Mouse (Mus musculus): Measurements from ENCODE around the gene Ovol1. TPM values are rescaled to one million over a fixed set of nuclear protein-coding genes. Genes with fewer than 3 reads are reported as not detected.
A peak's percentile ranks its signal among the peaks of the same experiment; 100 is the strongest.

Ovol1 gene
- polyA plus RNA-seq, 1 experiment = not detected

DNA sequence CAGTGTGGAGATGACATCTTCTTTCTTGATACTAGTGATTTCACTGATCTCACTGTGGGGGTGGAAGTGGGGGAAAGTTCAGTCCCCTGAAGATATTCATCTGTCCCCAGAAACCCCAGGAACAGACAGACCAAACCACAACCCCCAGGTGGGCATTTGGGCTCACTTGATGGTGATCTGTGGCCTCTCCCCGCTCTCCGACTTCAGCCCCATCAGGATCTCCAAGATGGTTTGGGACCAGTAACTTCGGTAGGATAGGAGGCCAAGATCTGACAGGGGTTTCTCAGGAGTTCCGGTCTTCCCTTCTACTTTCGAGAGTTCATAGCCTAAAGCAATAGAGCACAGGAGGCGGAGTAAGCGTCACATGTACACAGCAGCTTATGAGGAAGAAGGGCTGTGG lies 43.2 kb upstream of the Ovol1 start:
- H3K4me1 ChIP-seq (ENCODE audit: control insufficient read depth, insufficient read depth, low read length) = peaks cover 23% of the 10 kb centered on the region
- WGBS = 82% methylated on average over 7 of the region's 7 CpGs
- no peak overlapping the region for H3K4me3 ChIP-seq (replicated peaks; ENCODE audit: insufficient read depth, low read depth, low read length)
- H3K27ac ChIP-seq (ENCODE audit: insufficient read depth, low read length) = no peak overlapping the region
- TF ChIP-seq POLR2A (IDR thresholded peaks at IDR 0.05; ENCODE audit: borderline replicate concordance, insufficient read depth, low read length) (no peak), CTCF (IDR thresholded peaks at IDR 0.05; ENCODE audit: borderline replicate concordance, insufficient read depth, low read depth, low read length) (no peak)
- H3K27me3 ChIP-seq (ENCODE audit: control insufficient read depth, insufficient read depth, low read length) = no peaks in the 10 kb centered on the region
- DNase-seq = no peak

DNA sequence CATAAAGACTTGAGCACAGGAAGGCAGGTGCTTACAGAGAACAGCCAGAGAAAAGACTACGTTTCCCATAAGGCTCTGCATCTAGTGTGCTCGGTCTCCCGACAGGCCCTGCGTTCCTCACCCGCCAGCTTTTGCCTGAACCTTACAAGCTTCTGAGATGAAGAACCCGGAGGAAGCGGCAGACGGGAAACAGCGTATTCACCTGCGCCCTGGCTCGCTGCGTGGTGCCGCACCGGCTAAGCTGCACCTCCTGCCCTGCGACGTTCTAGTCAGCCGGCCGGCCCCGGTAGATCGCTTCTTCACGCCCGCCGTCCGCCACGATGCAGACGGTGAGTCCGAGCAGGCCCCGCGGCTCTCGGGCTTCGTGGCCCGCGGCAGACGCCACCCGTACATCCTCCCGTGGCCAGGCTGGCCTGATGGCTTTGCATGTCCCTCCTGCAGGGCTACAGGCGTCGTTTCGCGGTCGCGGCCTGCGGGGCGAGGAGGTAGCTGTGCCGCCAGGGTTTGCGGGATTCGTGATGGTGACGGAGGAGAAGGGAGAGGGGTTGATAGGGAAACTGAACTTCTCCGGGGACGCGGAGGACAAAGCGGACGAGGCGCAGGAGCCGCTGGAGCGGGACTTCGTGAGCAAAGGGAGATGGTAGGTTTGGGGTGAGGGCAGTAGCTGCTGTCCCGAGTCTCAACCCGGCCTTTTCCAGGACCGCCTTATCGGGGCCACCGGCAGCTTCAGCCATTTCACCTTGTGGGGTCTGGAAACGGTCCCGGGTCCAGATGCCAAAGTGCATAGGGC lies 41.5 kb upstream of the Ovol1 start, which contains the start of gene Rnaseh2c:
Gene Rnaseh2c, plus strand, starts transcription at position 122 of the 790 bp plus-strand sequence.
- Histone ChIP-seq H3K4me3 (replicated peaks; ENCODE audit: insufficient read depth, low read depth, low read length) (peak within 1 kb of the TSS; percentile 67), H3K27me3 (ENCODE audit: control insufficient read depth, insufficient read depth, low read length) (no peaks in the 10 kb centered on the region), H3K27ac (ENCODE audit: insufficient read depth, low read length) (peak within 1 kb of the TSS; percentile 41), H3K4me1 (ENCODE audit: control insufficient read depth, insufficient read depth, low read length) (peaks cover 16% of the 10 kb centered on the region; the same call in 1 of the 2 replicates)
- peak; percentile 85 to 89 for DNase-seq
- WGBS = under 1% methylated on average over 64 of the region's 64 CpGs
- TF ChIP-seq POLR2A (IDR thresholded peaks at IDR 0.05; ENCODE audit: borderline replicate concordance, insufficient read depth, low read length) (peak; percentile 49; the same call in 1 of the 2 replicates), CTCF (IDR thresholded peaks at IDR 0.05; ENCODE audit: borderline replicate concordance, insufficient read depth, low read depth, low read length) (no peak)

DNA sequence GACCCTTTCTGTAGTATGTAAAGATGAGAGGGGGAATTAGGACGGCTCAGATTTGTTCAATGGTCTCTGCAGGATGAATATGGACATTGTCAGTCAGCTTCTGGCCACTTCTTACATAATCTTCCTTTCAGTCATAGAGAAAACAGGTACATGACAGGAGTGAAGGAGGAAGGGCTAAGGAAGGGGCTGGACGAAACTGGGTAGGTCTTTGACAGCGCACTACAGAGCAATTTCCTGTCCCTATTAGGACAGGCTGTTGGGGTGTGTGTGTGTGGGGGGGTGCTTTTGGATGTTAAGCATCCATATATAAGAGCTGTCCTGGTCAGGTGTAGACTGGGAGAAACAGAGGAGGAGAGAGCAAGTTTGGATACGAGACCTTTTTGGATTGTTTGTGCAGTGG lies 38.8 kb upstream of the Ovol1 start:
- Histone ChIP-seq H3K4me1 (ENCODE audit: control insufficient read depth, insufficient read depth, low read length) (peaks cover 16% of the 10 kb centered on the region; the same call in 1 of the 2 replicates), H3K27ac (ENCODE audit: insufficient read depth, low read length) (no peak overlapping the region), H3K4me3 (replicated peaks; ENCODE audit: insufficient read depth, low read depth, low read length) (no peak overlapping the region), H3K27me3 (ENCODE audit: control insufficient read depth, insufficient read depth, low read length) (no peaks in the 10 kb centered on the region)
- TF ChIP-seq CTCF (IDR thresholded peaks at IDR 0.05; ENCODE audit: borderline replicate concordance, insufficient read depth, low read depth, low read length) (no peak), POLR2A (IDR thresholded peaks at IDR 0.05; ENCODE audit: borderline replicate concordance, insufficient read depth, low read length) (no peak)
- WGBS = 82% methylated on average over 4 of the region's 4 CpGs
- DNase-seq = no peak

DNA sequence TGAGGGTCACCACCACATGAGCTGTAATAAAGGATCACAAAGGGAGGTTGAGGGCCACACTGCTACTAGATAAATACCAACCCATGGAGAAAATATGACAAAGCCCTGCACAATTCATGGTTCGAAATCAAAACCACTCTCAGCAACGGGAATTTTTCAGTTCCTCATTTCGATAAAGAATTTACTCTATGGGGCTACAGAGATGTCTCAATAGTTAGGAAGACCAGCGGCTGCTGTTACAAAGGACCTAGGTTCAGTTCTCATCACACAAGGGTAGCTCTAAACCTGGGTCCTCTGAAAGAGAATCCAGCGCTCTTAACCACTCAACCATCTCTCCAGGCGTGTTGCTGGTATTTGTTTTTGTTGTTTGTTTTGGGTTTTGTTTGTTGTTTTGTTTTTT lies 31.4 kb upstream of the Ovol1 start:
- Histone ChIP-seq H3K27me3 (ENCODE audit: control insufficient read depth, insufficient read depth, low read length) (no peaks in the 10 kb centered on the region), H3K4me1 (ENCODE audit: control insufficient read depth, insufficient read depth, low read length) (no peaks in the 10 kb centered on the region), H3K27ac (ENCODE audit: insufficient read depth, low read length) (no peak overlapping the region), H3K4me3 (replicated peaks; ENCODE audit: insufficient read depth, low read depth, low read length) (no peak overlapping the region)
- DNase-seq = no peak
- TF ChIP-seq CTCF (IDR thresholded peaks at IDR 0.05; ENCODE audit: borderline replicate concordance, insufficient read depth, low read depth, low read length) = no peak
- TF ChIP-seq POLR2A (IDR thresholded peaks at IDR 0.05; ENCODE audit: borderline replicate concordance, insufficient read depth, low read length) = no peak
- WGBS = 86% methylated on average over 6 of the region's 6 CpGs

- no peak overlapping the region for H3K27ac ChIP-seq (ENCODE audit: insufficient read depth, low read length)
- H3K4me3 ChIP-seq (replicated peaks; ENCODE audit: insufficient read depth, low read depth, low read length) = no peak overlapping the region
- H3K4me1 ChIP-seq (ENCODE audit: control insufficient read depth, insufficient read depth, low read length) = no peaks in the 10 kb centered on the region
- no peak for DNase-seq
- TF ChIP-seq CTCF (IDR thresholded peaks at IDR 0.05; ENCODE audit: borderline replicate concordance, insufficient read depth, low read depth, low read length) (no peak), POLR2A (IDR thresholded peaks at IDR 0.05; ENCODE audit: borderline replicate concordance, insufficient read depth, low read length) (no peak)
- WGBS = 66% methylated on average over 9 of the region's 9 CpGs
- H3K27me3 ChIP-seq (ENCODE audit: control insufficient read depth, insufficient read depth, low read length) = no peaks in the 10 kb centered on the region
Observed at GRCm38 (mm10) chr19:5589159-5589558, 28.7 kb upstream of the Ovol1 start.

GRCm38 (mm10) chr19:5581995-5582394 lies 21.5 kb upstream of the Ovol1 start:
- no peaks in the 10 kb centered on the region for H3K27me3 ChIP-seq (ENCODE audit: control insufficient read depth, insufficient read depth, low read length)
- no peak overlapping the region for H3K27ac ChIP-seq (ENCODE audit: insufficient read depth, low read length)
- no peaks in the 10 kb centered on the region for H3K4me1 ChIP-seq (ENCODE audit: control insufficient read depth, insufficient read depth, low read length)
- WGBS = 84% methylated on average over 2 of the region's 2 CpGs
- no peak for DNase-seq
- TF ChIP-seq CTCF (IDR thresholded peaks at IDR 0.05; ENCODE audit: borderline replicate concordance, insufficient read depth, low read depth, low read length) (no peak), POLR2A (IDR thresholded peaks at IDR 0.05; ENCODE audit: borderline replicate concordance, insufficient read depth, low read length) (no peak)
- no peak overlapping the region for H3K4me3 ChIP-seq (replicated peaks; ENCODE audit: insufficient read depth, low read depth, low read length)

DNA sequence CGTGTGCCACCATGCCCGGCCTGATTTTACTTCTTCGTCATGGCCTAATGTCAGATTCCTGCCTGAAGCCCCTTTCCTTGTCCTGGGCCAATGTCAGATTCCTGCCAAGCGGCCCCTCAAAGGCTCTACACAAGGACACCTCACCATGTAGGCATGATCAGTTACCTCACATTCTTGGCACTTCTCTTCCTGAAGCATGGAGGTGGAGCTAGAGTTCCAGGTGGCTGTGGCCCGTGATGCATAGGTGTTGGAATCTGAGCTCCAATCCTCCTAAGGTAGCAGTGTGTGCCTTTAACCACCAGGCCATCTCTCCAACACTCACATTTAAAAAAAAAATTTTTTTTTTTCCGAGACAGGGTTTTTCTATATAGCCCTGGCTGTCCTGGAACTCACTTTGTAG lies 20.3 kb upstream of the Ovol1 start:
- TF ChIP-seq POLR2A (IDR thresholded peaks at IDR 0.05; ENCODE audit: borderline replicate concordance, insufficient read depth, low read length) (no peak), CTCF (IDR thresholded peaks at IDR 0.05; ENCODE audit: borderline replicate concordance, insufficient read depth, low read depth, low read length) (no peak)
- DNase-seq = no peak
- no peaks in the 10 kb centered on the region for H3K27me3 ChIP-seq (ENCODE audit: control insufficient read depth, insufficient read depth, low read length)
- H3K4me3 ChIP-seq (replicated peaks; ENCODE audit: insufficient read depth, low read depth, low read length) = no peak overlapping the region
- no peak overlapping the region for H3K27ac ChIP-seq (ENCODE audit: insufficient read depth, low read length)
- H3K4me1 ChIP-seq (ENCODE audit: control insufficient read depth, insufficient read depth, low read length) = no peaks in the 10 kb centered on the region
- WGBS = 82% methylated on average over 6 of the region's 6 CpGs

GRCm38 (mm10) chr19:5579971-5580370 lies 19.5 kb upstream of the Ovol1 start:
- TF ChIP-seq CTCF (IDR thresholded peaks at IDR 0.05; ENCODE audit: borderline replicate concordance, insufficient read depth, low read depth, low read length) (no peak), POLR2A (IDR thresholded peaks at IDR 0.05; ENCODE audit: borderline replicate concordance, insufficient read depth, low read length) (no peak)
- Histone ChIP-seq H3K4me3 (replicated peaks; ENCODE audit: insufficient read depth, low read depth, low read length) (no peak overlapping the region), H3K27ac (ENCODE audit: insufficient read depth, low read length) (no peak overlapping the region), H3K4me1 (ENCODE audit: control insufficient read depth, insufficient read depth, low read length) (no peaks in the 10 kb centered on the region), H3K27me3 (ENCODE audit: control insufficient read depth, insufficient read depth, low read length) (no peaks in the 10 kb centered on the region)
- 76% methylated on average over 4 of the region's 4 CpGs for WGBS
- no peak for DNase-seq

All from cerebellum, adult 2 months (tissue).